Mouse (Mus musculus): ENCODE measurements around the gene Atad3a. TPM values are rescaled to one million over a fixed set of nuclear protein-coding genes. Genes with fewer than 3 reads are reported as not detected.

Gene Atad3a
- total and polyA plus RNA-seq, 3 experiments, result 220 to 232 TPM; not detected in 1

DNA sequence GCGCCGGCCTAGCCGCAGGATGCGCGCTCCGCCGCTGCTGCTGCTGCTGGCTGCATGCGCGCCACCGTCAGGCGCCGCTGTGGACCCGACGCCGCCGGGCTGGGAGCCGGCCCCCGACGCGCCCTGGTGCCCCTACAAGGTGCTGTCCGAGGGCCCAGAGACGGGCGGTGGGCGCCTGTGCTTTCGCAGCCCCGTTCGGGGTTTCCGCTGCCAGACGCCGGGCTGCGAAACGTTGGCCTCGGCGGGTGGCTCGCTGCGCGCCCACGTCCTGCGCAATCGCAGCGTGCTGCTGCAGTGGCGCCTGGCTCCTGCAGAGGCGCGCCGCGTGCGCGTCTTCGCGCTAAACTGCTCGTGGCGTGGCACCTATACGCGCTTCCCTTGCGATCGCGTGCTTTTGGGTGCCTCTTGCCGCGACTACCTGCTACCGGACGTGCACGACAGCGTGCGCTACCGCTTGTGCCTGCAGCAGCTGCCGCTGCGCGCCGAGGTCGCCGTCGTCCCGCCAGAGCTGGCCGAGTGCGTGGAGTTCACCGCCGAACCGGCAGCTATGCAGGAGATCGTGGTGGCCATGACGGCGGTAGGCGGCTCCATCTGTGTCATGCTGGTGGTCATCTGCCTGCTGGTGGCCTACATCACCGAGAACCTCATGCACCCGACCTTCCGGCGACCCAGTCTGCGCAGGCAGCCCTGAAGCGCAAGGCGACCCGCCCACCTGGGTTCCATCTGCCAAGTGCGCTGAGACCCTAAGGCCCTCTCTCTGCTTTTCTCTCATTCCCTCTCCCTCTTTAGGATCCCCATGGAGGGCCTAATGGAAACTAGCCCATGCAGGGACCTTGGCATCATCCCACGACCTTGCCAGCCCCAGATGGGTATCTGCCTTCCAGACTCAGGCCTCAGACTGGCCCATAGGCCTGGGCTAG is 66.2 kb downstream of the Atad3a start (continued):
- TF ChIP-seq CHD1 (IDR thresholded peaks at IDR 0.05; ENCODE audit: low read depth, low read length) (no peak), POLR2AphosphoS2 (IDR thresholded peaks at IDR 0.05; ENCODE audit: low read length) (no peak), SIN3A (IDR thresholded peaks at IDR 0.05; ENCODE audit: low read length) (0 out of 2 replicates have a peak, but pooled peaks have one; percentile 2), CHD2 (IDR thresholded peaks at IDR 0.05; ENCODE audit: low read length) (no peak), MAFK (IDR thresholded peaks at IDR 0.05; ENCODE audit: borderline replicate concordance, low read depth, low read length) (no peak)

DNA sequence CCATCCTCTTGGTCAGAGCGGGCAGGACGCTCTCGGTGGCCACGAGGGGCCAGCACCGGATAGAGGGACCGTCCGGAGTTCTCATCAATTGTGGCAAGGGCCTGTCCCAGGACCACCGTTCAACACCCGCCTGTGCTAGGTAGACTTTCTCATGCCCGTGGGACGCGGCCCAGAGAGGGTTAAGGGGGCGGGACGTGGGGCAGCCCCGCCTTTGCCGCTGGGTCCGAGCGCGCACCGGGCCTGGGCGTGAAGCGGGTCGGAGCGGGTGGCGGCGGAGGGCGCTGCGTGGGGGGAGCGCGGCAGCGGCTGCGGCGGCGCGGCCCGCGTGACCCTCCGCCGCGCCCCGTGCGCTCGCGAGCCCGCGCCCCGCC is 66.8 kb downstream of the Atad3a start, which contains the start of gene Fndc10:
Gene Fndc10, plus strand, starts transcription at position 232 of the 371 bp plus-strand sequence.
- H3K9ac ChIP-seq (ENCODE audit: control insufficient read depth, low read depth, low read length, poor library complexity, severe bottlenecking), result peak within 1 kb of the TSS; percentile 68
- peaks cover 0 to 5% of the 10 kb centered on the region in 2 experiments; a peak in 2 of 4 replicates for H3K27me3 ChIP-seq (ENCODE audit: control insufficient read depth in 1 of 2, insufficient read depth in 2 of 2, low read length in 2 of 2)
- no peaks in the 10 kb centered on the region for H3K9me3 ChIP-seq (replicated peaks; ENCODE audit: insufficient read depth, low read length)
- peaks cover 0 to 9% of the 10 kb centered on the region in 2 experiments; a peak in 1 of 4 replicates for H3K4me1 ChIP-seq (ENCODE audit: control insufficient read depth in 1 of 2, insufficient read depth in 2 of 2, low read length in 2 of 2)
- peaks cover 0 to 2% of the 10 kb centered on the region in 2 experiments; a peak in 1 of 4 replicates for H3K36me3 ChIP-seq (ENCODE audit: control insufficient read depth in 1 of 2, insufficient read depth in 2 of 2, low read length in 2 of 2)
- H3K4me3 ChIP-seq (ENCODE audit: control insufficient read depth in 1 of 2, insufficient read depth in 1 of 2, low read depth in 2 of 2, low read length in 2 of 2), result peak within 1 kb of the TSS; percentile 53 to 70
- TF ChIP-seq MAX (IDR thresholded peaks at IDR 0.05; ENCODE audit: low read length), result no peak
- TF ChIP-seq NELFE (IDR thresholded peaks at IDR 0.05; ENCODE audit: low read depth, low read length), result 0 out of 2 replicates have a peak, but pooled peaks have one; percentile 2
- TF ChIP-seq SIN3A (IDR thresholded peaks at IDR 0.05; ENCODE audit: low read length), result 0 out of 2 replicates have a peak, but pooled peaks have one; percentile 1
- TF ChIP-seq CHD1 (IDR thresholded peaks at IDR 0.05; ENCODE audit: low read depth, low read length), result no peak
- TF ChIP-seq E2F4 (IDR thresholded peaks at IDR 0.05; ENCODE audit: borderline replicate concordance, low read depth, low read length), result no peak
- no peak for TF ChIP-seq MEF2A (IDR thresholded peaks at IDR 0.05; ENCODE audit: extremely low read depth, insufficient replicate concordance, low read depth, low read length, poor library complexity, severe bottlenecking)
- no peak for TF ChIP-seq ZNF384 (IDR thresholded peaks at IDR 0.05; ENCODE audit: low read depth, low read length)
- 0 out of 2 replicates have a peak, but pooled peaks have one; percentile 16 for TF ChIP-seq HCFC1 (IDR thresholded peaks at IDR 0.05; ENCODE audit: low read depth, low read length)
- no peak for TF ChIP-seq ZKSCAN1 (IDR thresholded peaks at IDR 0.05; ENCODE audit: low read depth, low read length)
- TF ChIP-seq RAD21 (IDR thresholded peaks at IDR 0.05; ENCODE audit: low read depth, low read length), result no peak
- DNase-seq (ENCODE audit: low read depth, low spot score), result peak; percentile 42
- no peak within 1 kb of the TSS for H3K27ac ChIP-seq (ENCODE audit: control insufficient read depth, low read depth, low read length)
- H3K79me2 ChIP-seq (ENCODE audit: control insufficient read depth, insufficient read depth, low read length, poor library complexity), result no peaks in the 10 kb centered on the region; the same call in 1 of the 2 replicates

DNA sequence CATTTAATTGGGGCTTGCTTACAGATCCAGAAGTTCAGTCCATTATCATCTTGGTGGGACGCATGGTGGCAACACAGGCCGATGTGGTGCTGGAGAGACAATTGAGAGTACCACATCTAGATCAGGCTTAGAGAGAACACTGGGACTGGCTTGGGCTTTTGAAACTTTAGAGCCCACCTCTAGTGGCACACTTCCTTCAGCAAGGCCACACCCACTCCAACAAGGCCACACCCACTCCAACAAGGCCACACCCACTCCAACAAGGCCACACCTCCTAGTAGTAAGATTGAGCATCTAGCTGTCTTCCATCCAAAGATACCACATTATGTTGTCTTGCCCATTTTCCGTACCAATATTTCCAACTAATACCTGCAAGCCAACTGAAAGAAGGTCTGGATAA is 68.5 kb downstream of the Atad3a start:
- H3K79me2 ChIP-seq (ENCODE audit: control insufficient read depth, insufficient read depth, low read length, poor library complexity), result no peaks in the 10 kb centered on the region; the same call in 1 of the 2 replicates
- peak; percentile 49 for DNase-seq (ENCODE audit: low read depth, low spot score)
- peaks cover 0 to 2% of the 10 kb centered on the region in 2 experiments; a peak in 1 of 4 replicates for H3K36me3 ChIP-seq (ENCODE audit: control insufficient read depth in 1 of 2, insufficient read depth in 2 of 2, low read length in 2 of 2)
- H3K4me1 ChIP-seq (ENCODE audit: control insufficient read depth in 1 of 2, insufficient read depth in 2 of 2, low read length in 2 of 2), result peaks cover 0 to 9% of the 10 kb centered on the region in 2 experiments; a peak in 1 of 4 replicates
- no peak overlapping the region for H3K27ac ChIP-seq (ENCODE audit: control insufficient read depth, low read depth, low read length)
- H3K4me3 ChIP-seq (ENCODE audit: control insufficient read depth in 1 of 2, insufficient read depth in 1 of 2, low read depth in 2 of 2, low read length in 2 of 2), result no peak overlapping the region
- H3K9ac ChIP-seq (ENCODE audit: control insufficient read depth, low read depth, low read length, poor library complexity, severe bottlenecking), result no peak overlapping the region
- no peaks in the 10 kb centered on the region for H3K9me3 ChIP-seq (replicated peaks; ENCODE audit: insufficient read depth, low read length)
- H3K27me3 ChIP-seq (ENCODE audit: control insufficient read depth in 1 of 2, insufficient read depth in 2 of 2, low read length in 2 of 2), result peaks cover 0 to 5% of the 10 kb centered on the region in 2 experiments; a peak in 2 of 4 replicates
- TF ChIP-seq SMC3 (IDR thresholded peaks at IDR 0.05; ENCODE audit: low read depth, low read length), result no peak
- TF ChIP-seq E2F4 (IDR thresholded peaks at IDR 0.05; ENCODE audit: borderline replicate concordance, low read depth, low read length), result no peak
- no peak for TF ChIP-seq GATA1 (IDR thresholded peaks at IDR 0.05; ENCODE audit: low read depth, low read length)
- no peak for TF ChIP-seq RCOR1 (IDR thresholded peaks at IDR 0.05; ENCODE audit: low read depth, low read length)
- no peak for TF ChIP-seq POLR2AphosphoS2 (IDR thresholded peaks at IDR 0.05; ENCODE audit: low read length)
- TF ChIP-seq USF1 (IDR thresholded peaks at IDR 0.05; ENCODE audit: low read depth, low read length), result no peak
- TF ChIP-seq TAL1 (IDR thresholded peaks at IDR 0.05; ENCODE audit: low read length), result no peak
- no peak for TF ChIP-seq CTCF (IDR thresholded peaks at IDR 0.05 in 2 of 3, conservative IDR thresholded peaks at IDR 0.05 in 1 of 3; ENCODE audit: control insufficient read depth in 1 of 3, insufficient read depth in 1 of 3, low read depth in 2 of 3, low read length in 3 of 3, poor library complexity in 1 of 3, severe bottlenecking in 1 of 3)
- no peak for TF ChIP-seq MYB (IDR thresholded peaks at IDR 0.05; ENCODE audit: low read depth, low read length)
- no peak for TF ChIP-seq ZNF384 (IDR thresholded peaks at IDR 0.05; ENCODE audit: low read depth, low read length)
- TF ChIP-seq CHD1 (IDR thresholded peaks at IDR 0.05; ENCODE audit: low read depth, low read length), result no peak
- TF ChIP-seq USF2 (IDR thresholded peaks at IDR 0.05; ENCODE audit: borderline replicate concordance in 1 of 2, insufficient read depth in 1 of 2, low read depth in 1 of 2, low read length in 2 of 2), result no peak
- no peak for TF ChIP-seq EP300 (IDR thresholded peaks at IDR 0.05; ENCODE audit: low read depth in 1 of 2, low read length in 2 of 2)
- TF ChIP-seq MAX (IDR thresholded peaks at IDR 0.05; ENCODE audit: low read length), result no peak
- TF ChIP-seq MYC (IDR thresholded peaks at IDR 0.05; ENCODE audit: low read depth, low read length), result no peak
- TF ChIP-seq ETS1 (IDR thresholded peaks at IDR 0.05; ENCODE audit: low read depth, low read length), result no peak
- TF ChIP-seq KAT2A (conservative IDR thresholded peaks at IDR 0.05; ENCODE audit: low read depth, low read length), result no peak
- TF ChIP-seq MAFK (IDR thresholded peaks at IDR 0.05; ENCODE audit: borderline replicate concordance, low read depth, low read length), result no peak

Data from MEL (cell line).